Mouse (Mus musculus) hindbrain, embryonic 14.5 days (tissue): ENCODE measurements around the gene Guca1a. TPM values are rescaled to one million over a fixed set of nuclear protein-coding genes. Genes with fewer than 3 reads are reported as not detected.
A peak's percentile ranks its signal among the peaks of the same experiment; 100 is the strongest.

ENCODE experiments used
- ATAC-seq: fragments of 200-750 bp; cut with Nextera tagmentation; 2 replicates; pipeline ENCODE4 v1.8.0; 2017; ENCODE audit warnings: moderate number of reproducible peaks, mild to moderate bottlenecking, moderate TSS enrichment, moderate library complexity; ENCODE audit not compliant: low FRiP score
- DNase-seq: peaks from one replicate; pipeline ENCODE4 v3.0.0-alpha.2; 2015; ENCODE audit warnings: low spot score
- H3K27ac ChIP-seq: fragments of 300-500 bp; sonication (generic); 2 replicates; pipeline ENCODE4 v1.5.1; 2014; ENCODE audit warnings: mild to moderate bottlenecking, moderate library complexity
- H3K27me3 ChIP-seq: fragments of 300-500 bp; sonication (generic); 2 replicates; pipeline ENCODE4 v1.6.1; 2014; ENCODE audit warnings: mild to moderate bottlenecking, low read length, mixed read lengths; ENCODE audit not compliant: control insufficient read depth, insufficient read depth
- H3K36me3 ChIP-seq: fragments of 300-500 bp; sonication (generic); replicated peaks from 2 replicates; pipeline ENCODE4 v1.6.1; 2014; ENCODE audit not compliant: control insufficient read depth, insufficient read depth
- H3K4me1 ChIP-seq: fragments of 300-500 bp; sonication (generic); replicated peaks from 2 replicates; pipeline ENCODE4 v1.6.1; 2014; ENCODE audit warnings: antibody characterized with exemption, low read length, mixed read lengths; ENCODE audit not compliant: control insufficient read depth, insufficient read depth
- H3K4me2 ChIP-seq: fragments of 300-500 bp; sonication (generic); replicated peaks from 2 replicates; pipeline ENCODE4 v1.6.1; 2014; ENCODE audit warnings: mild to moderate bottlenecking, moderate library complexity
- H3K4me3 ChIP-seq: fragments of 300-500 bp; sonication (generic); replicated peaks from 2 replicates; pipeline ENCODE4 v1.5.1; 2014; ENCODE audit warnings: mild to moderate bottlenecking, low read length
- H3K9ac ChIP-seq: fragments of 300-500 bp; sonication (generic); 2 replicates; pipeline ENCODE4 v1.6.1; 2014
- H3K9me3 ChIP-seq: fragments of 300-500 bp; sonication (generic); 2 replicates; pipeline ENCODE4 v1.6.1; 2016; ENCODE audit warnings: low read length; ENCODE audit not compliant: control insufficient read depth
- WGBS: fragments of 180-500 bp; shearing (Covaris S2); extraction: QIAGEN DNeasy Blood & Tissue Kit; methylation state at CpG from one replicate; pipeline ENCODE4 v1.1.7; 2014; 5-methylcytosine and 5-hydroxymethylcytosine counted together
- polyA plus RNA-seq: library from polyadenylated mRNA; unstranded; fragments of >200 nt; fragmentation: Nextera tagmentation; extraction: Ambion mirVana; gene quantifications from 2 replicates; pipeline ENCODE4 v1.2.1, GENCODE M21; 2014

The Guca1a gene
- polyA plus RNA-seq, 1 experiment from 2014 or later = 0.31 TPM

GRCm38 (mm10) chr17:47394223-47394869 lies 6.0 kb downstream of the Guca1a start:
- H3K4me2 ChIP-seq = peak overlapping the region; percentile 39
- H3K4me1 ChIP-seq = no peaks in the 10 kb centered on the region
- no peak for ATAC-seq
- H3K4me3 ChIP-seq = 0 out of 2 replicates have a peak overlapping the region, but pooled peaks have one; percentile 4
- H3K9ac ChIP-seq = 0 out of 2 replicates have a peak overlapping the region, but pooled peaks have one; percentile 20
- no peak overlapping the region for H3K27ac ChIP-seq
- no peaks in the 10 kb centered on the region for H3K36me3 ChIP-seq
- WGBS = 25% methylated on average over 24 of the region's 24 CpGs
- no peak for DNase-seq
- no peaks in the 10 kb centered on the region for H3K9me3 ChIP-seq
- peaks cover 22% of the 10 kb centered on the region for H3K27me3 ChIP-seq

- H3K4me1 ChIP-seq = no peaks in the 10 kb centered on the region
- H3K4me3 ChIP-seq = no peak overlapping the region
- H3K9ac ChIP-seq = no peak overlapping the region
- no peaks in the 10 kb centered on the region for H3K27me3 ChIP-seq
- ATAC-seq = no peak
- no peaks in the 10 kb centered on the region; the same call in 1 of the 2 replicates for H3K36me3 ChIP-seq
- H3K4me2 ChIP-seq = no peak overlapping the region
- H3K9me3 ChIP-seq = peaks cover 4% of the 10 kb centered on the region; the same call in 1 of the 2 replicates
- H3K27ac ChIP-seq = no peak overlapping the region
- 74% methylated on average over 4 of the region's 4 CpGs for WGBS
- DNase-seq = no peak
Measured at GRCm38 (mm10) chr17:47386649-47387048, 13.7 kb downstream of the Guca1a start.

GRCm38 (mm10) chr17:47385145-47385544 lies 15.2 kb downstream of the Guca1a start, which contains the start of gene Guca1b:
Guca1b (plus strand) TSS chr17:47385393.
- no peaks in the 10 kb centered on the region for H3K27me3 ChIP-seq
- no peak within 1 kb of the TSS for H3K4me2 ChIP-seq
- DNase-seq = no peak
- peaks cover 4% of the 10 kb centered on the region; the same call in 1 of the 2 replicates for H3K9me3 ChIP-seq
- H3K4me3 ChIP-seq = no peak within 1 kb of the TSS
- H3K27ac ChIP-seq = no peak within 1 kb of the TSS
- 39% methylated on average over 10 of the region's 10 CpGs for WGBS
- no peaks in the 10 kb centered on the region for H3K4me1 ChIP-seq
- peaks cover 2% of the 10 kb centered on the region; the same call in 1 of the 2 replicates for H3K36me3 ChIP-seq
- no peak for ATAC-seq
- no peak within 1 kb of the TSS for H3K9ac ChIP-seq

- H3K27me3 ChIP-seq = no peaks in the 10 kb centered on the region
- DNase-seq (no peak), ATAC-seq (no peak)
- no peak overlapping the region for H3K4me3 ChIP-seq
- H3K4me2 ChIP-seq = no peak overlapping the region
- no peaks in the 10 kb centered on the region for H3K4me1 ChIP-seq
- H3K36me3 ChIP-seq = peaks cover 13% of the 10 kb centered on the region
- H3K27ac ChIP-seq = no peak overlapping the region
- 86% methylated on average over 3 of the region's 3 CpGs for WGBS
- peaks cover 4% of the 10 kb centered on the region; the same call in 1 of the 2 replicates for H3K9me3 ChIP-seq
- H3K9ac ChIP-seq = no peak overlapping the region
Measured at GRCm38 (mm10) chr17:47384064-47384463, 16.3 kb downstream of the Guca1a start.

GRCm38 (mm10) chr17:47383266-47383665 lies 17.1 kb downstream of the Guca1a start:
- 87% methylated on average over 4 of the region's 4 CpGs for WGBS
- no peaks in the 10 kb centered on the region for H3K4me1 ChIP-seq
- ATAC-seq (no peak), DNase-seq (no peak)
- H3K4me2 ChIP-seq = no peak overlapping the region
- H3K9me3 ChIP-seq = peaks cover 4% of the 10 kb centered on the region; the same call in 1 of the 2 replicates
- no peak overlapping the region for H3K9ac ChIP-seq
- no peak overlapping the region for H3K4me3 ChIP-seq
- H3K36me3 ChIP-seq = peaks cover 19% of the 10 kb centered on the region
- no peaks in the 10 kb centered on the region for H3K27me3 ChIP-seq
- no peak overlapping the region for H3K27ac ChIP-seq

GRCm38 (mm10) chr17:47381917-47382316 lies 18.5 kb downstream of the Guca1a start:
- no peak for DNase-seq
- WGBS = 69% methylated on average over 11 of the region's 11 CpGs

GRCm38 (mm10) chr17:47378133-47378532 lies 22.3 kb downstream of the Guca1a start:
- H3K36me3 ChIP-seq = peaks cover 70% of the 10 kb centered on the region
- H3K4me3 ChIP-seq = no peak overlapping the region
- ATAC-seq = no peak
- H3K9ac ChIP-seq = no peak overlapping the region
- WGBS = 84% methylated on average over 15 of the region's 15 CpGs
- DNase-seq = no peak
- H3K4me2 ChIP-seq = no peak overlapping the region
- no peaks in the 10 kb centered on the region for H3K9me3 ChIP-seq
- H3K27me3 ChIP-seq = no peaks in the 10 kb centered on the region
- no peaks in the 10 kb centered on the region for H3K4me1 ChIP-seq
- no peak overlapping the region for H3K27ac ChIP-seq

More at GRCm38 (mm10) chr17:47381917-47382316, 18.5 kb downstream of the Guca1a start:
- Histone ChIP-seq H3K9me3 (peaks cover 4% of the 10 kb centered on the region; the same call in 1 of the 2 replicates), H3K4me1 (no peaks in the 10 kb centered on the region), H3K4me3 (no peak overlapping the region), H3K9ac (no peak overlapping the region), H3K4me2 (no peak overlapping the region), H3K27me3 (no peaks in the 10 kb centered on the region), H3K36me3 (peaks cover 32% of the 10 kb centered on the region), H3K27ac (no peak overlapping the region)
- no peak for ATAC-seq

- WGBS = 92% methylated on average over 6 of the region's 6 CpGs
Measured at GRCm38 (mm10) chr17:47376779-47377280, 23.6 kb downstream of the Guca1a start.

GRCm38 (mm10) chr17:47373991-47374390 lies 26.4 kb downstream of the Guca1a start:
- Histone ChIP-seq H3K4me3 (no peak overlapping the region), H3K4me2 (no peak overlapping the region), H3K36me3 (peaks cover 67% of the 10 kb centered on the region), H3K27ac (no peak overlapping the region), H3K4me1 (peaks cover 7% of the 10 kb centered on the region; the same call in 1 of the 2 replicates), H3K27me3 (no peaks in the 10 kb centered on the region), H3K9ac (no peak overlapping the region), H3K9me3 (no peaks in the 10 kb centered on the region)
- ATAC-seq = no peak
- DNase-seq = no peak
- 94% methylated on average over 6 of the region's 6 CpGs for WGBS

More at GRCm38 (mm10) chr17:47376779-47377280, 23.6 kb downstream of the Guca1a start:
- DNase-seq = no peak
- H3K36me3 ChIP-seq = peaks cover 80% of the 10 kb centered on the region
- no peak for ATAC-seq
- no peak overlapping the region for H3K9ac ChIP-seq
- no peaks in the 10 kb centered on the region for H3K4me1 ChIP-seq
- no peak overlapping the region for H3K27ac ChIP-seq
- H3K4me3 ChIP-seq = no peak overlapping the region
- no peaks in the 10 kb centered on the region for H3K27me3 ChIP-seq
- no peak overlapping the region for H3K4me2 ChIP-seq
- no peaks in the 10 kb centered on the region for H3K9me3 ChIP-seq
